Mouse (Mus musculus): ENCODE measurements around the gene Btg1. TPM values are rescaled to one million over a fixed set of nuclear protein-coding genes. Genes with fewer than 3 reads are reported as not detected.

Btg1 gene
- polyA plus RNA-seq, 1 experiment from 2014 or later: 47.9 TPM

DNA sequence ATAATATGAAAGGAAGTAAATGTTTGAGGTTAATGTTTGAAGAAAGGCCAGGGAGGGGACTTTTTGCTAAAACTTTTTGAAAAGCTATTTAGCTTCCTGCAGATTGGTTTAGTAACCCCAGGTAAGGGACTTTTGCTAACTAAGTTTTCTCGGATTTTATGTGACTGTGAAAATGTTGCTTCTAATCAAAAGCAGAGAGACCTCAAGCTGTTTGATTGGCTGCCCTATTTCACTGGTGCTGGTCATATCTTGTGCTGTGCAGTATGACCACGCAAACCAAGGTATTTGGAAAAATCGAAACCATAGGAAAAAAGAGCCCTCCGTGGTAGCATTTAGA lies 30.0 kb upstream of the Btg1 start:
- no peak overlapping the region for H3K4me2 ChIP-seq (replicated peaks; ENCODE audit: low read depth, low read length)
- no peak overlapping the region for H3K27ac ChIP-seq (ENCODE audit: low read length)

DNA sequence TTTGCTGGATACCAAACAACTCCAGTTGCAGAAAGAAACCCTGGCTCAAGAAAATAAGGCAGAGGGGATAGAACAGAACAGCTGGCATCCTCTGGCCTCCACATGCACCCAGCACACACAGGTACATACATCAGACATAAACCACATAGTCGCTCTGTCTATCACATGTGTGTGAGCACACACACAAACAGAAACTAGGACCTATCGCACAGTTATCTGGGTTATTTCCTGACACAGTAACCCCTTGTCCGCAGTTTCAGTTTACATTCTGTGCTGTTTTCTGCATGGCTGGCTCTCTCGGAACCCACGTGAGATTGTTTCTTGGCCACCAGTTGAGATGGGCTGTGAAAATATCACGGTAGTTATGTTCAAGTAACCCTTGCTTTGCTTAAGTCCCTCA lies 28.6 kb upstream of the Btg1 start:
- Histone ChIP-seq H3K27me3 (ENCODE audit: insufficient read depth, low read length) (no peaks in the 10 kb centered on the region), H3K9ac (replicated peaks; ENCODE audit: low read length) (no peak overlapping the region), H3K4me2 (replicated peaks; ENCODE audit: low read depth, low read length) (no peak overlapping the region), H3K9me3 (ENCODE audit: low read length) (no peaks in the 10 kb centered on the region), H3K27ac (ENCODE audit: low read length) (no peak overlapping the region), H3K4me1 (ENCODE audit: insufficient read depth, low read length) (peaks cover 3% of the 10 kb centered on the region; the same call in 1 of the 2 replicates), H3K4me3 (ENCODE audit: low read length) (no peak overlapping the region), H3K36me3 (ENCODE audit: insufficient read depth, low read length) (no peaks in the 10 kb centered on the region)
- 48% methylated on average over 6 of the region's 6 CpGs for WGBS
- ATAC-seq (ENCODE audit: low FRiP score, low TSS enrichment): no peak

More for the DNA sequence above, 30.0 kb upstream of the Btg1 start:
- H3K4me1 ChIP-seq (ENCODE audit: insufficient read depth, low read length): peaks cover 3% of the 10 kb centered on the region; the same call in 1 of the 2 replicates
- H3K4me3 ChIP-seq (ENCODE audit: low read length): no peak overlapping the region
- H3K9ac ChIP-seq (replicated peaks; ENCODE audit: low read length): no peak overlapping the region
- 86% methylated on average over 4 of the region's 4 CpGs for WGBS
- ATAC-seq (ENCODE audit: low FRiP score, low TSS enrichment): no peak
- no peaks in the 10 kb centered on the region for H3K36me3 ChIP-seq (ENCODE audit: insufficient read depth, low read length)
- H3K27me3 ChIP-seq (ENCODE audit: insufficient read depth, low read length): no peaks in the 10 kb centered on the region
- no peaks in the 10 kb centered on the region for H3K9me3 ChIP-seq (ENCODE audit: low read length)

- Histone ChIP-seq H3K36me3 (ENCODE audit: insufficient read depth, low read length) (no peaks in the 10 kb centered on the region), H3K4me2 (replicated peaks; ENCODE audit: low read depth, low read length) (no peak overlapping the region), H3K27me3 (ENCODE audit: insufficient read depth, low read length) (no peaks in the 10 kb centered on the region), H3K4me3 (ENCODE audit: low read length) (no peak overlapping the region), H3K9ac (replicated peaks; ENCODE audit: low read length) (no peak overlapping the region), H3K9me3 (ENCODE audit: low read length) (no peaks in the 10 kb centered on the region), H3K4me1 (ENCODE audit: insufficient read depth, low read length) (peaks cover 3% of the 10 kb centered on the region; the same call in 1 of the 2 replicates), H3K27ac (ENCODE audit: low read length) (no peak overlapping the region)
- no peak for ATAC-seq (ENCODE audit: low FRiP score, low TSS enrichment)
- WGBS: 90% methylated on average over 5 of the region's 5 CpGs
These were observed 27.0 kb upstream of the Btg1 start for GRCm38 (mm10) chr10:96589781-96590180.

DNA sequence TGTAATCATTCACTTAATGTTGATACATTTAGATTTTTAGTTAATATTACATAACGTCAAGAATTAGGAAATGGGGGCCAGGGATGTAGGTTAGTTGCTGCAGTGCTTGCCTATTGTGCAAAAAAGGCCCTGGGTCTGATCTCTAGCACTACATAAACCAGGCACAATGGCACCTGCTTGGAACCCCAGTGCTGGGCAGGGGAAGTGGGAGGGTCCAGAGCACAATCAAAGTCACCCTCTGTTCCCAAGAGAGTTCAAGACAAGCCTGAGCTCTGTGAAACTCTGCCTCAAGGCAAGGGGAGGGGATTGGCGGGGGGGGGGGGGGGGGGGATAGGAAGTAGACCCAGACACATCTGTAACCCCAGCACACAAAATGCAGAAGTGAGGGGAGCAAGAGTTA lies 24.7 kb upstream of the Btg1 start:
- H3K9ac ChIP-seq (replicated peaks; ENCODE audit: low read length): no peak overlapping the region
- no peak overlapping the region for H3K4me3 ChIP-seq (ENCODE audit: low read length)
- peaks cover 3% of the 10 kb centered on the region; the same call in 1 of the 2 replicates for H3K4me1 ChIP-seq (ENCODE audit: insufficient read depth, low read length)
- 69% methylated on average over 1 of the region's 2 CpGs for WGBS
- no peaks in the 10 kb centered on the region for H3K36me3 ChIP-seq (ENCODE audit: insufficient read depth, low read length)
- no peak overlapping the region for H3K27ac ChIP-seq (ENCODE audit: low read length)
- no peaks in the 10 kb centered on the region for H3K9me3 ChIP-seq (ENCODE audit: low read length)
- H3K27me3 ChIP-seq (ENCODE audit: insufficient read depth, low read length): no peaks in the 10 kb centered on the region
- H3K4me2 ChIP-seq (replicated peaks; ENCODE audit: low read depth, low read length): no peak overlapping the region
- ATAC-seq (ENCODE audit: low FRiP score, low TSS enrichment): no peak

DNA sequence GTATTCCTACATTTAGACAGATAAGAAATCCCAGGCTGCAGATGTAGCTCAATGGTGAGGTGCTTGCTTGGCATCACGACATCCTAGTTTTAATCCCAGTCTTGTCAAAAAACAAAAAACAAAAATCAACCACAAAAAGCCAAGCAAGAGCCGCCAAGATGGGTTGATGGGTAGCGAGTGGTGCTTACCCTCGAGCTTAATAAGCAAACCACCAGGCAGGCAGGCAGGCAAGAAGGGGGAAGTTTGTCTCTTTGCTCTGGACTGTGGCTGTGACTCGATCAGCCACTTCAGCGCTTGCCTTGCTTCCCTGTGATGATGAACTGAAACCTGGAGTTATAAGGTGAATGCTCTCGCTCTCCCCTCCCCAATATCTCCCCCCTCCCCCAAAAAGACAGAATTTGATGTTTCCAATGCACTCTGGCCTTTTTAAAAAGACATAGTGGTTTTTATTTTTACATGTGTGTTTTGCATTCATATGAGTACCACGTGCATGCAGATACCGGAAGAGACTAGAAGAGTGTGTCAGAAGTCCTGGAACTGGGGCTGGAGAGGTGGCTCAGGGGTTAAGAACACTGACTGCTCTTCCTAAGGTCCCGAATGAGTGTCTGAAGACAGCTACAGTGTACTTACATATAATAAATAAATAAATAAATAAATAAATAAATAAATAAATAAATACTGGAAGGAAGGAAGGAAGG lies 21.2 kb upstream of the Btg1 start:
- no peak for ATAC-seq (ENCODE audit: low FRiP score, low TSS enrichment)
- Histone ChIP-seq H3K4me3 (ENCODE audit: low read length) (no peak overlapping the region), H3K4me1 (ENCODE audit: insufficient read depth, low read length) (no peaks in the 10 kb centered on the region), H3K9ac (replicated peaks; ENCODE audit: low read length) (no peak overlapping the region), H3K27me3 (ENCODE audit: insufficient read depth, low read length) (no peaks in the 10 kb centered on the region), H3K9me3 (ENCODE audit: low read length) (no peaks in the 10 kb centered on the region), H3K27ac (ENCODE audit: low read length) (no peak overlapping the region), H3K4me2 (replicated peaks; ENCODE audit: low read depth, low read length) (no peak overlapping the region), H3K36me3 (ENCODE audit: insufficient read depth, low read length) (no peaks in the 10 kb centered on the region)
- 86% methylated on average over 10 of the region's 10 CpGs for WGBS

DNA sequence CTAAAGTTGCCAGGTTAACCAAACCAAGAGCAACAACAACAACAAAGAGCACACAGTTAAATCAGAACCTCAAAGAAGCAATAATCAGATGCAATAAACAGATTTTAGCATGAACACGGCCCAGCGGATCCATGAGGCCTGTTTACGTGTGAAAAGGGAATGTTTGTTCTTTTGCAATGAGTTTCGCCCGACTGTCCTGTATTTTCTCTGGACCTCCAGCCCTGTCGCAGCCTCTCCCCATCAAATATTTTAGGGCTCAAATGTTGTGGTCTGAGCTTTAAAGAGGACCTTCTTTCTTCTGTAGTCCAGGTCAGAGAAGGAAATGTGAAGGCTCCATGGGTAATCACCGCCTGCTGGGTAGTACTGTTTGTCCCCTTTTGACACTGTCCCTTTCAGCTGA lies 20.4 kb upstream of the Btg1 start:
- H3K4me2 ChIP-seq (replicated peaks; ENCODE audit: low read depth, low read length): no peak overlapping the region
- H3K4me1 ChIP-seq (ENCODE audit: insufficient read depth, low read length): no peaks in the 10 kb centered on the region
- ATAC-seq (ENCODE audit: low FRiP score, low TSS enrichment): no peak
- H3K27me3 ChIP-seq (ENCODE audit: insufficient read depth, low read length): no peaks in the 10 kb centered on the region
- H3K9ac ChIP-seq (replicated peaks; ENCODE audit: low read length): no peak overlapping the region
- H3K27ac ChIP-seq (ENCODE audit: low read length): no peak overlapping the region
- H3K36me3 ChIP-seq (ENCODE audit: insufficient read depth, low read length): no peaks in the 10 kb centered on the region
- 87% methylated on average over 7 of the region's 7 CpGs for WGBS
- no peaks in the 10 kb centered on the region for H3K9me3 ChIP-seq (ENCODE audit: low read length)
- no peak overlapping the region for H3K4me3 ChIP-seq (ENCODE audit: low read length)

- Histone ChIP-seq H3K27ac (ENCODE audit: low read length) (no peak overlapping the region), H3K9ac (replicated peaks; ENCODE audit: low read length) (no peak overlapping the region), H3K4me1 (ENCODE audit: insufficient read depth, low read length) (no peaks in the 10 kb centered on the region), H3K27me3 (ENCODE audit: insufficient read depth, low read length) (no peaks in the 10 kb centered on the region), H3K4me3 (ENCODE audit: low read length) (no peak overlapping the region), H3K36me3 (ENCODE audit: insufficient read depth, low read length) (no peaks in the 10 kb centered on the region), H3K4me2 (replicated peaks; ENCODE audit: low read depth, low read length) (no peak overlapping the region), H3K9me3 (ENCODE audit: low read length) (no peaks in the 10 kb centered on the region)
- ATAC-seq (ENCODE audit: low FRiP score, low TSS enrichment): no peak
- WGBS: 87% methylated on average over 5 of the region's 5 CpGs
These were observed 17.2 kb upstream of the Btg1 start for GRCm38 (mm10) chr10:96599641-96600040.

GRCm38 (mm10) chr10:96601670-96602069 lies 15.1 kb upstream of the Btg1 start:
- Histone ChIP-seq H3K4me3 (ENCODE audit: low read length) (no peak overlapping the region), H3K9ac (replicated peaks; ENCODE audit: low read length) (no peak overlapping the region), H3K4me2 (replicated peaks; ENCODE audit: low read depth, low read length) (no peak overlapping the region), H3K27ac (ENCODE audit: low read length) (no peak overlapping the region), H3K27me3 (ENCODE audit: insufficient read depth, low read length) (no peaks in the 10 kb centered on the region), H3K4me1 (ENCODE audit: insufficient read depth, low read length) (no peaks in the 10 kb centered on the region), H3K9me3 (ENCODE audit: low read length) (no peaks in the 10 kb centered on the region), H3K36me3 (ENCODE audit: insufficient read depth, low read length) (no peaks in the 10 kb centered on the region)
- WGBS: 89% methylated on average over 4 of the region's 4 CpGs
- no peak for ATAC-seq (ENCODE audit: low FRiP score, low TSS enrichment)

DNA sequence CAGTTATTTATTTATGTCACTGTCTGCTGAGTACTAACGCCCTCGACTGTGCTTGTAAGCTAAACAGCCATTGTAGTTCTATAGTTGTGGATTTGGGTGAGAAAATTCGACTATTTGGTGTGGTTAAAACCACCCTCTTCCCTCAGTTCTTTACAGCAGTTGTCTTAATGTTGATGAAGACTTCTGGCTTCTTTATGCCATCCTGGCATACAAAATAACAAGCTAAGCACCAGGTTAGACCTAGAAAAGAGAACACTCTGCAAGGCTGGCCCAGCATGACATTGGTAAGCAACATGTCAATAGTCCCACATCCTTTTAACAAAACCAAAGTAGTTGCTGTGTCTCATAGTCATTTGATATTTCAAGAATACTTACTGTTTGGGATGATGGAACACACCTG lies 14.5 kb upstream of the Btg1 start:
- ATAC-seq (ENCODE audit: low FRiP score, low TSS enrichment): no peak
- H3K4me2 ChIP-seq (replicated peaks; ENCODE audit: low read depth, low read length): no peak overlapping the region
- H3K9me3 ChIP-seq (ENCODE audit: low read length): no peaks in the 10 kb centered on the region
- H3K4me3 ChIP-seq (ENCODE audit: low read length): no peak overlapping the region
- no peaks in the 10 kb centered on the region for H3K36me3 ChIP-seq (ENCODE audit: insufficient read depth, low read length)
- no peaks in the 10 kb centered on the region for H3K4me1 ChIP-seq (ENCODE audit: insufficient read depth, low read length)
- no peak overlapping the region for H3K9ac ChIP-seq (replicated peaks; ENCODE audit: low read length)
- no peaks in the 10 kb centered on the region for H3K27me3 ChIP-seq (ENCODE audit: insufficient read depth, low read length)
- 79% methylated on average over 3 of the region's 3 CpGs for whole genome bisulfite sequencing
- no peak overlapping the region for H3K27ac ChIP-seq (ENCODE audit: low read length)

DNA sequence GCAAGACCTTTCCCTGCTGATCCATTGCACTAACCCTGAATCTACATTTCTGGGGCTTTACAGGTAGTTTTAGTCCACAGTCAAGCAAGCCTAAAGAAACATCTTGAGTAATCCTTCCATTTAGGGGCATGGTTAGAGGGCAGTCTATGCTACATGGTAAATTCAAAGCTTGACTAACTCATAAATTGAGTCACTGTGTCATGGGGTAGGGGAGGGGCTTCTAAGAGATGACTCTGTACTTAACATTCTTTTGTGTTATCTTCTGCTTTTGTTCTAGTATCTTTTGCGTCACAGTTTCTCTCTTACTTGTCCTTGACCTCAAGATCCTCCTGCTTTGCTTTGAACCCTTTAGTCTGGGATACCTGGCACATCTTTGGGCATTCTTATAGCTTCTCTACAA lies 11.6 kb upstream of the Btg1 start:
- WGBS: 90% methylated on average over 1 of the region's 1 CpGs

More for the DNA sequence above, 11.6 kb upstream of the Btg1 start:
- no peaks in the 10 kb centered on the region for H3K36me3 ChIP-seq (ENCODE audit: insufficient read depth, low read length)
- H3K9ac ChIP-seq (replicated peaks; ENCODE audit: low read length): no peak overlapping the region
- no peak overlapping the region for H3K4me2 ChIP-seq (replicated peaks; ENCODE audit: low read depth, low read length)
- H3K4me1 ChIP-seq (ENCODE audit: insufficient read depth, low read length): no peaks in the 10 kb centered on the region
- no peaks in the 10 kb centered on the region for H3K27me3 ChIP-seq (ENCODE audit: insufficient read depth, low read length)
- H3K9me3 ChIP-seq (ENCODE audit: low read length): no peaks in the 10 kb centered on the region
- H3K4me3 ChIP-seq (ENCODE audit: low read length): no peak overlapping the region
- no peak for ATAC-seq (ENCODE audit: low FRiP score, low TSS enrichment)
- H3K27ac ChIP-seq (ENCODE audit: low read length): no peak overlapping the region
